Mouse (Mus musculus) heart, postnatal 0 days (tissue): ENCODE results near the gene Ogfrl1. TPM values are rescaled to one million over a fixed set of nuclear protein-coding genes. Genes with fewer than 3 reads are reported as not detected.

Experiments used
- ATAC-seq: fragments of 200-750 bp; cut with Nextera tagmentation; 2 replicates; pipeline ENCODE4 v1.8.0; 2017; ENCODE audit warnings: low read depth, moderate number of reproducible peaks, moderate library complexity; ENCODE audit not compliant: insufficient read depth
- DNase-seq: peaks from one replicate; pipeline ENCODE4 v3.0.0-alpha.2; 2016; ENCODE audit warnings: low spot score
- H3K27ac ChIP-seq: fragments of 300-500 bp; sonication (generic); 2 replicates; pipeline ENCODE4 v1.5.1; 2014; ENCODE audit warnings: low read depth, mild to moderate bottlenecking
- H3K27me3 ChIP-seq: fragments of 300-500 bp; sonication (generic); 2 replicates; pipeline ENCODE4 v1.6.1; 2014; ENCODE audit warnings: low read length, mixed read lengths; ENCODE audit not compliant: control insufficient read depth, insufficient read depth
- H3K36me3 ChIP-seq: fragments of 300-500 bp; sonication (generic); replicated peaks from 2 replicates; pipeline ENCODE4 v1.6.1; 2014; ENCODE audit warnings: low read length, mixed read lengths; ENCODE audit not compliant: control insufficient read depth, insufficient read depth
- H3K4me1 ChIP-seq: fragments of 300-500 bp; sonication (generic); 2 replicates; pipeline ENCODE4 v1.6.1; 2014; ENCODE audit warnings: antibody characterized with exemption; ENCODE audit not compliant: control insufficient read depth, insufficient read depth
- H3K4me2 ChIP-seq: fragments of 300-500 bp; sonication (generic); 2 replicates; pipeline ENCODE4 v1.6.1; 2014; ENCODE audit warnings: low read depth, mild to moderate bottlenecking, low read length, moderate library complexity
- H3K4me3 ChIP-seq: fragments of 300-500 bp; sonication (generic); 2 replicates; pipeline ENCODE4 v1.5.1; 2014; ENCODE audit warnings: low read depth, low read length
- H3K9ac ChIP-seq: fragments of 300-500 bp; sonication (generic); replicated peaks from 2 replicates; pipeline ENCODE4 v1.6.1; 2014; ENCODE audit warnings: low read depth, low read length, mixed read lengths
- H3K9me3 ChIP-seq: fragments of 300-500 bp; sonication (generic); replicated peaks from 2 replicates; pipeline ENCODE4 v1.6.1; 2016; ENCODE audit warnings: low read length; ENCODE audit not compliant: control insufficient read depth
- CTCF ChIP-seq: IDR thresholded peaks from 2 replicates; pipeline ENCODE4 v1.5.1; 2016; ENCODE audit warnings: antibody characterized with exemption, control low read depth, low read depth
- EP300 ChIP-seq: IDR thresholded peaks from 2 replicates; pipeline ENCODE4 v1.6.1; 2016; ENCODE audit warnings: antibody characterized with exemption, low read depth
- WGBS: fragments of 180-500 bp; shearing (Covaris S2); extraction: QIAGEN DNeasy Blood & Tissue Kit; methylation state at CpG from one replicate; pipeline ENCODE4 v1.1.7; 2014; 5-methylcytosine and 5-hydroxymethylcytosine counted together
- polyA plus RNA-seq: library from polyadenylated mRNA; unstranded; fragments of >200 nt; fragmentation: Nextera tagmentation; extraction: Ambion mirVana; gene quantifications from 2 replicates; pipeline ENCODE4 v1.2.1, GENCODE M21; 2015
- total RNA-seq: library from RNA; depleted of rRNA; stranded (reverse); fragments of >200 nt; gene quantifications from 2 replicates; pipeline ENCODE4 v1.2.3, GENCODE M21; 2014; ENCODE audit warnings: low replicate concordance

The Ogfrl1 gene
- total and polyA plus RNA-seq, 2 experiments from 2014 or later, result 4.1 to 7.4 TPM

- 13% methylated on average over 10 of the region's 10 CpGs for WGBS
- no peaks in the 10 kb centered on the region for H3K27me3 ChIP-seq
- no peaks in the 10 kb centered on the region for H3K9me3 ChIP-seq
- DNase-seq, result peak; percentile 51
- H3K4me3 ChIP-seq, result peak overlapping the region; percentile 34
- H3K36me3 ChIP-seq, result no peaks in the 10 kb centered on the region
- peak overlapping the region; percentile 60 for H3K4me2 ChIP-seq
- peak; percentile 62 for ATAC-seq
- H3K27ac ChIP-seq, result peak overlapping the region; percentile 61
- peak overlapping the region; percentile 35 for H3K9ac ChIP-seq
- no peaks in the 10 kb centered on the region for H3K4me1 ChIP-seq
- TF ChIP-seq CTCF, result no peak
These were observed 76.2 kb downstream of the Ogfrl1 start for GRCm38 (mm10) chr1:23321331-23321851.

- Histone ChIP-seq H3K4me2 (0 out of 2 replicates have a peak overlapping the region, but pooled peaks have one; percentile 60), H3K36me3 (no peaks in the 10 kb centered on the region), H3K9ac (no peak overlapping the region), H3K9me3 (no peaks in the 10 kb centered on the region), H3K4me1 (no peaks in the 10 kb centered on the region), H3K4me3 (no peak overlapping the region), H3K27ac (peak overlapping the region; percentile 61), H3K27me3 (no peaks in the 10 kb centered on the region)
- WGBS, result 82% methylated on average over 7 of the region's 7 CpGs
- DNase-seq (no peak), ATAC-seq (no peak)
- TF ChIP-seq EP300, result no peak
- TF ChIP-seq CTCF, result no peak
These were observed 76.9 kb downstream of the Ogfrl1 start for GRCm38 (mm10) chr1:23320591-23321195.
